Mouse (Mus musculus) retina, postnatal 7 days (tissue): ENCODE measurements around the gene Pdzd9.
A peak's percentile ranks its signal among the peaks of the same experiment; 100 is the strongest.

Experiments
- DNase-seq: peaks from one replicate; pipeline ENCODE4 v3.0.0-alpha.2; 2012; ENCODE audit warnings: low read depth, low spot score

Gene Pdzd9

GRCm38 (mm10) chr7:120635821-120636220 lies 34.3 kb downstream of the Pdzd9 start:
- no peak for DNase-seq

- DNase-seq, result no peak
These were observed 34.8 kb downstream of the Pdzd9 start for GRCm38 (mm10) chr7:120635362-120635781.

GRCm38 (mm10) chr7:120634711-120635361 lies 35.3 kb downstream of the Pdzd9 start, which contains the start of gene Uqcrc2:
Uqcrc2 (plus strand) TSS chr7:120635176.
- DNase-seq, result peak; percentile 83

- no peak for DNase-seq
These were observed 35.8 kb downstream of the Pdzd9 start for GRCm38 (mm10) chr7:120634301-120634700.

GRCm38 (mm10) chr7:120632518-120632917 lies 37.6 kb downstream of the Pdzd9 start:
- DNase-seq, result no peak

GRCm38 (mm10) chr7:120620841-120621240 lies 49.3 kb downstream of the Pdzd9 start:
- no peak for DNase-seq

- no peak for DNase-seq
These were observed 49.9 kb downstream of the Pdzd9 start for GRCm38 (mm10) chr7:120620075-120620771.
